Mouse (Mus musculus) CH12.LX (cell line): ENCODE results near the gene Dnajb13. TPM values are rescaled to one million over a fixed set of nuclear protein-coding genes. Genes with fewer than 3 reads are reported as not detected.

ENCODE experiments used
- DNase-seq: peaks from one replicate; pipeline ENCODE4 v3.0.0-alpha.2; 2013; ENCODE audit errors: extremely low read depth
- H3K27ac ChIP-seq: 2 replicates; pipeline ENCODE4 v1.5.1; 2012; ENCODE audit warnings: low read depth, mild to moderate bottlenecking, control low read depth, moderate library complexity; ENCODE audit not compliant: insufficient read depth
- H3K27me3 ChIP-seq: replicated peaks from 2 replicates; pipeline ENCODE3; 2012; ENCODE audit warnings: inconsistent platforms
- H3K36me3 ChIP-seq, 2 experiments: replicated peaks in 1 of 2; 2 replicates each; pipeline versions ENCODE3 to v1.6.1; 2012; ENCODE audit warnings: inconsistent platforms in 1 of 2, low read length in 1 of 2, mild to moderate bottlenecking in 1 of 2, mixed read lengths in 1 of 2, moderate library complexity in 1 of 2; ENCODE audit not compliant: control insufficient read depth in 1 of 2, insufficient read depth in 1 of 2
- H3K4me1 ChIP-seq, 2 experiments: 2 replicates each; pipeline ENCODE4 v1.6.1; 2012; ENCODE audit warnings: inconsistent platforms in 1 of 2, moderate library complexity in 1 of 2; ENCODE audit not compliant: insufficient read depth in 2 of 2, control insufficient read depth in 1 of 2
- H3K4me2 ChIP-seq: 2 replicates; pipeline ENCODE4 v1.6.1; 2012; ENCODE audit warnings: low read depth, mild to moderate bottlenecking, control low read depth; ENCODE audit not compliant: poor library complexity, insufficient read depth, severe bottlenecking
- H3K4me3 ChIP-seq, 3 experiments: fragments of 150-350 bp in 1 of 3; sonication (generic) in 1 of 3; replicated peaks in 1 of 3; 2 replicates each; pipeline versions ENCODE3 to v1.5.1; 2011 to 2012; ENCODE audit warnings: low read depth in 2 of 3, low read length in 2 of 3, mild to moderate bottlenecking in 2 of 3, moderate library complexity in 2 of 3, control low read depth in 1 of 3, improper control_type of control experiment in 1 of 3, inconsistent platforms in 1 of 3, mixed read lengths in 1 of 3; ENCODE audit not compliant: poor library complexity in 1 of 3
- H3K79me2 ChIP-seq: replicated peaks from 2 replicates; pipeline ENCODE4 v1.6.1; 2012; ENCODE audit warnings: mild to moderate bottlenecking, moderate library complexity; ENCODE audit not compliant: control insufficient read depth, poor library complexity, insufficient read depth, severe bottlenecking; ENCODE audit errors: extremely low read depth
- H3K9ac ChIP-seq: 2 replicates; pipeline ENCODE4 v1.6.1; 2012; ENCODE audit warnings: low read depth, mild to moderate bottlenecking, control low read depth, moderate library complexity; ENCODE audit not compliant: insufficient read depth
- H3K9me3 ChIP-seq: replicated peaks from 2 replicates; pipeline ENCODE3; 2012; ENCODE audit warnings: low read length, inconsistent platforms, mixed read lengths
- BHLHE40 ChIP-seq: IDR thresholded peaks from 2 replicates; pipeline ENCODE4 v1.6.1; 2011; ENCODE audit warnings: mild to moderate bottlenecking, low read depth, low read length, improper control_type of control experiment
- CHD1 ChIP-seq: IDR thresholded peaks from 2 replicates; pipeline ENCODE4 v1.6.1; 2012; ENCODE audit warnings: low read depth, low read length, improper control_type of control experiment, inconsistent platforms
- CHD2 ChIP-seq: IDR thresholded peaks from 2 replicates; pipeline ENCODE4 v1.6.1; 2011; ENCODE audit warnings: low read length, improper control_type of control experiment
- CTCF ChIP-seq, 2 experiments: IDR thresholded peaks in 1 of 2; conservative IDR thresholded peaks in 1 of 2; 2 replicates each; pipeline ENCODE4 v1.5.1; 2011 to 2012; ENCODE audit warnings: low read depth in 2 of 2, low read length in 2 of 2, improper control_type of control experiment in 1 of 2, inconsistent platforms in 1 of 2, mild to moderate bottlenecking in 1 of 2, moderate library complexity in 1 of 2
- E2F4 ChIP-seq: IDR thresholded peaks from 2 replicates; pipeline ENCODE4 v1.6.1; 2011; ENCODE audit warnings: low read depth, low read length, improper control_type of control experiment; ENCODE audit not compliant: insufficient replicate concordance
- ELF1 ChIP-seq: IDR thresholded peaks from 2 replicates; pipeline ENCODE4 v1.6.1; 2014; ENCODE audit warnings: low read depth, mild to moderate bottlenecking, inconsistent platforms, low read length, improper control_type of control experiment
- EP300 ChIP-seq: IDR thresholded peaks from 2 replicates; pipeline ENCODE4 v1.6.1; 2011; ENCODE audit warnings: low read length, improper control_type of control experiment
- ETS1 ChIP-seq: conservative IDR thresholded peaks from 2 replicates; pipeline ENCODE4 v1.6.1; 2012; ENCODE audit warnings: low read depth, mild to moderate bottlenecking, inconsistent platforms, low read length, improper control_type of control experiment, moderate library complexity
- GABPA ChIP-seq: IDR thresholded peaks from 2 replicates; pipeline ENCODE4 v1.6.1; 2012; ENCODE audit warnings: low read depth, low read length, improper control_type of control experiment, inconsistent platforms; ENCODE audit not compliant: insufficient replicate concordance
- HCFC1 ChIP-seq: IDR thresholded peaks from 2 replicates; pipeline ENCODE4 v1.6.1; 2012; ENCODE audit warnings: low read depth, mild to moderate bottlenecking, inconsistent platforms, low read length, improper control_type of control experiment
- IRF4 ChIP-seq: IDR thresholded peaks from 2 replicates; pipeline ENCODE4 v1.6.1; 2014; ENCODE audit warnings: low read depth, mild to moderate bottlenecking, inconsistent platforms, low read length, improper control_type of control experiment
- JUN ChIP-seq: IDR thresholded peaks from 2 replicates; pipeline ENCODE4 v1.6.1; 2011; ENCODE audit warnings: low read depth, mild to moderate bottlenecking, low read length, improper control_type of control experiment, moderate library complexity; ENCODE audit not compliant: insufficient read depth
- JUND ChIP-seq: conservative IDR thresholded peaks from 2 replicates; pipeline ENCODE4 v1.6.1; 2011; ENCODE audit warnings: low read depth, low read length, improper control_type of control experiment
- KAT2A ChIP-seq: IDR thresholded peaks from 2 replicates; pipeline ENCODE4 v1.6.1; 2012; ENCODE audit warnings: low read length, improper control_type of control experiment, inconsistent platforms; ENCODE audit not compliant: insufficient replicate concordance
- MAFK ChIP-seq: IDR thresholded peaks from 2 replicates; pipeline ENCODE4 v1.6.1; 2011; ENCODE audit warnings: low read length, improper control_type of control experiment; ENCODE audit not compliant: insufficient replicate concordance
- MAX ChIP-seq: IDR thresholded peaks from 2 replicates; pipeline ENCODE4 v1.6.1; 2011; ENCODE audit warnings: low read length, improper control_type of control experiment
- MAZ ChIP-seq: IDR thresholded peaks from 2 replicates; pipeline ENCODE4 v1.6.1; 2012; ENCODE audit warnings: low read depth, mild to moderate bottlenecking, inconsistent platforms, low read length, improper control_type of control experiment, moderate library complexity
- MEF2A ChIP-seq: IDR thresholded peaks from 2 replicates; pipeline ENCODE4 v1.6.1; 2014; ENCODE audit warnings: low read depth, mild to moderate bottlenecking, inconsistent platforms, low read length, improper control_type of control experiment, borderline replicate concordance
- MXI1 ChIP-seq: IDR thresholded peaks from 2 replicates; pipeline ENCODE4 v1.6.1; 2011; ENCODE audit warnings: mild to moderate bottlenecking, low read depth, low read length, improper control_type of control experiment
- MYC ChIP-seq: IDR thresholded peaks from 2 replicates; pipeline ENCODE4 v1.6.1; 2011; ENCODE audit warnings: low read depth, mild to moderate bottlenecking, improper control_type of control experiment, low read length
- NELFE ChIP-seq: IDR thresholded peaks from 2 replicates; pipeline ENCODE4 v1.6.1; 2011; ENCODE audit warnings: low read depth, low read length, improper control_type of control experiment
- NRF1 ChIP-seq: IDR thresholded peaks from 2 replicates; pipeline ENCODE4 v1.6.1; 2014; ENCODE audit warnings: low read depth, mild to moderate bottlenecking, inconsistent platforms, low read length, improper control_type of control experiment, moderate library complexity
- PAX5 ChIP-seq: IDR thresholded peaks from 2 replicates; pipeline ENCODE4 v1.6.1; 2012; ENCODE audit warnings: low read length, inconsistent platforms, mixed read lengths
- POLR2A ChIP-seq: IDR thresholded peaks from 2 replicates; pipeline ENCODE4 v1.6.1; 2011; ENCODE audit warnings: low read depth, mild to moderate bottlenecking, improper control_type of control experiment, low read length
- POLR2AphosphoS2 ChIP-seq: IDR thresholded peaks from 2 replicates; pipeline ENCODE4 v1.6.1; 2011; ENCODE audit warnings: low read depth, low read length, improper control_type of control experiment
- RAD21 ChIP-seq: IDR thresholded peaks from 2 replicates; pipeline ENCODE4 v1.6.1; 2011; ENCODE audit warnings: low read depth, mild to moderate bottlenecking, low read length, improper control_type of control experiment, moderate library complexity
- RCOR1 ChIP-seq: conservative IDR thresholded peaks from 2 replicates; pipeline ENCODE4 v1.6.1; 2012; ENCODE audit warnings: low read depth, mild to moderate bottlenecking, inconsistent platforms, low read length, improper control_type of control experiment
- SIN3A ChIP-seq: IDR thresholded peaks from 2 replicates; pipeline ENCODE4 v1.6.1; 2012; ENCODE audit warnings: low read length, improper control_type of control experiment, inconsistent platforms
- SMC3 ChIP-seq: IDR thresholded peaks from 2 replicates; pipeline ENCODE4 v1.6.1; 2011; ENCODE audit warnings: low read depth, low read length, improper control_type of control experiment
- TBP ChIP-seq: conservative IDR thresholded peaks from 2 replicates; pipeline ENCODE4 v1.6.1; 2011; ENCODE audit warnings: low read depth, low read length, improper control_type of control experiment
- TCF12 ChIP-seq: IDR thresholded peaks from 2 replicates; pipeline ENCODE4 v1.6.1; 2014; ENCODE audit warnings: low read depth, mild to moderate bottlenecking, inconsistent platforms, low read length, improper control_type of control experiment
- UBTF ChIP-seq: IDR thresholded peaks from 2 replicates; pipeline ENCODE4 v1.6.1; 2012; ENCODE audit warnings: low read depth, mild to moderate bottlenecking, inconsistent platforms, low read length, improper control_type of control experiment, moderate library complexity
- USF1 ChIP-seq: IDR thresholded peaks from 2 replicates; pipeline ENCODE4 v1.6.1; 2014; ENCODE audit warnings: low read depth, mild to moderate bottlenecking, inconsistent platforms, low read length, improper control_type of control experiment
- USF2 ChIP-seq: conservative IDR thresholded peaks from 2 replicates; pipeline ENCODE4 v1.6.1; 2011; ENCODE audit warnings: low read depth, low read length, improper control_type of control experiment
- ZC3H11A ChIP-seq: IDR thresholded peaks from 2 replicates; pipeline ENCODE4 v1.6.1; 2012; ENCODE audit warnings: low read depth, mild to moderate bottlenecking, inconsistent platforms, low read length, improper control_type of control experiment
- ZKSCAN1 ChIP-seq: IDR thresholded peaks from 2 replicates; pipeline ENCODE4 v1.6.1; 2012; ENCODE audit warnings: low read depth, inconsistent platforms, low read length, improper control_type of control experiment, borderline replicate concordance
- ZMIZ1 ChIP-seq: IDR thresholded peaks from 2 replicates; pipeline ENCODE4 v1.6.1; 2012; ENCODE audit warnings: low read depth, mild to moderate bottlenecking, inconsistent platforms, low read length, improper control_type of control experiment
- ZNF384 ChIP-seq: IDR thresholded peaks from 2 replicates; pipeline ENCODE4 v1.6.1; 2012; ENCODE audit warnings: low read depth, low read length, improper control_type of control experiment, inconsistent platforms
- dilution Hi-C: fragments of 300-500 bp; cut with MboI; formaldehyde crosslinking; loops from 2 replicates; pipeline ENCODE4 v1.14.3; 2020; ENCODE audit warnings: low sequenced_read_pairs; ENCODE audit not compliant: extremely low pct_unique_long_range_greater_than_20kb, extremely low pct_ligation_motif_present
- in situ Hi-C: fragments of 300-500 bp; cut with MboI; formaldehyde crosslinking; loops from 3 replicates; pipeline ENCODE4 v1.14.3; 2019; ENCODE audit warnings: low sequenced_read_pairs, low pct_ligation_motif_present, low pct_unique_long_range_greater_than_20kb, mixed read lengths
- polyA plus RNA-seq: library from polyadenylated mRNA; unstranded; fragments of >175 nt; gene quantifications from 2 replicates; pipeline ENCODE4 v1.2.1, GENCODE M21; 2012; ENCODE audit warnings: low read depth; ENCODE audit not compliant: insufficient read length
- total RNA-seq, 2 experiments: library from RNA; depleted of rRNA; stranded (reverse); fragments of 300-350 nt in 1 of 2; fragments of >200 nt in 1 of 2; gene quantifications; 2 replicates each; pipeline ENCODE4 v1.2.3; 2012 to 2014

Dnajb13 gene
- total and polyA plus RNA-seq, 3 experiments: 13.9 to 32.0 (median 15.6) TPM

- no peaks in the 10 kb centered on the region for H3K27me3 ChIP-seq
- H3K4me3 ChIP-seq: peak overlapping the region; percentile 75 to 93 (median 86)
- in situ Hi-C loops (no loop called here), dilution Hi-C loops (no loop called here)
- peak overlapping the region; percentile 74 for H3K9ac ChIP-seq
- peak overlapping the region; percentile 54 for H3K27ac ChIP-seq
- peak overlapping the region; percentile 61 for H3K4me2 ChIP-seq
- peaks cover 25% of the 10 kb centered on the region for H3K79me2 ChIP-seq
- no peaks in the 10 kb centered on the region for H3K9me3 ChIP-seq
- 0 out of 2 replicates have a peak, but pooled peaks have one; percentile 61 for TF ChIP-seq CHD2
- TF ChIP-seq POLR2A: no peak
- no peak for TF ChIP-seq RAD21
- TF ChIP-seq PAX5: no peak
- no peak for TF ChIP-seq ZNF384
- TF ChIP-seq JUN: no peak
- peak; percentile 93 for TF ChIP-seq MXI1
- TF ChIP-seq MAX: peak; percentile 59; the same call in 1 of the 2 replicates
- no peak for TF ChIP-seq KAT2A
- TF ChIP-seq HCFC1: no peak
- TF ChIP-seq RCOR1: 0 out of 2 replicates have a peak, but pooled peaks have one; percentile 64
- TF ChIP-seq UBTF: no peak
- TF ChIP-seq TBP: no peak
- peak; percentile 53 for TF ChIP-seq SIN3A
- no peak for TF ChIP-seq JUND
- TF ChIP-seq GABPA: no peak
- peak; percentile 67 for TF ChIP-seq IRF4
- TF ChIP-seq TCF12: no peak
- no peak for TF ChIP-seq ELF1
- TF ChIP-seq CTCF (conservative IDR thresholded peaks at IDR 0.05 in 1 of 2, IDR thresholded peaks at IDR 0.05 in 1 of 2; ENCODE audit: low read depth in 2 of 2, low read length in 2 of 2): no peak
- TF ChIP-seq ZMIZ1: no peak
- no peak for TF ChIP-seq ZKSCAN1
- 0 out of 2 replicates have a peak, but pooled peaks have one; percentile 54 for TF ChIP-seq CHD1
- no peak for TF ChIP-seq USF1
- no peak for TF ChIP-seq MAZ
- no peak for TF ChIP-seq ZC3H11A
- TF ChIP-seq SMC3: no peak
- TF ChIP-seq USF2: no peak
- TF ChIP-seq MAFK: no peak
- no peak for TF ChIP-seq E2F4
- TF ChIP-seq ETS1: peak; percentile 48; the same call in 1 of the 2 replicates
- TF ChIP-seq MEF2A: no peak; the same call in 1 of the 2 replicates
- TF ChIP-seq BHLHE40: peak; percentile 58; the same call in 1 of the 2 replicates
- peak; percentile 73; the same call in 1 of the 2 replicates for TF ChIP-seq MYC
- TF ChIP-seq NELFE: no peak
- TF ChIP-seq EP300: no peak
- no peak for TF ChIP-seq NRF1
- TF ChIP-seq POLR2AphosphoS2: no peak
- H3K4me1 ChIP-seq: peaks cover 12 to 36% of the 10 kb centered on the region in 2 experiments
- DNase-seq: peak; percentile 72
- H3K36me3 ChIP-seq: peaks cover 22 to 42% of the 10 kb centered on the region in 2 experiments
Observed at GRCm38 (mm10) chr7:100493484-100494414, 21.0 kb downstream of the Dnajb13 start.
